Mouse (Mus musculus) layer of hippocampus, postnatal 36 days (tissue): ENCODE measurements around the gene Prrt2. TPM values are rescaled to one million over a fixed set of nuclear protein-coding genes. Genes with fewer than 3 reads are reported as not detected.

Source experiments
- DNase-seq, 2 experiments: peaks; one replicate each; pipeline ENCODE4 v3.0.0; 2022
- microRNA-seq, 2 experiments: library from miRNA; unstranded; fragments of <30 nt; microRNA quantifications; one replicate each; pipeline ENCODE4 v1.2.0; 2021
- total RNA-seq, 2 experiments: library from RNA; stranded (reverse); gene quantifications; 2 replicates each; pipeline ENCODE4 v1.2.3; 2021

Gene Prrt2
- total RNA-seq, 2 experiments from 2014 or later = 229 to 233 TPM

DNA sequence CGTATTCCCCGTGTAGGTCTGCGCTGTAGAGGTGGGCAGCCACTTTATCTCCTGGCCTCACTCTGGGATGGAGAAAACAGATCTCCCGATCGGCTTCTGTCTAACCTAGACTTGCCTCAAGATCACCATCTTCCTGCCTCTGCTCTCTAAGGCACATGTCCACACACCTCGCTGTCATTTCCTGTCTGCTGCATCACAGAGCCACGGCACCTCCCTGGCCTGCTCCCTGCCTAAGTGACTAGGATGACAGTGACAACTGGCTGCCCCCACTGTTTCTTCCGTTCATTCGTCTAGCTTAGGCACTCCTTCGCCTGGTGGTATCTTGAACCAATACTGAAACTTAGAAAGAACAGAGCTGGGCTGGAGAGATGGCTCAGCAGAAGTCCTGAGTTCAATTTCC lies 21.4 kb downstream of the Prrt2 start:
- no peak for DNase-seq

GRCm38 (mm10) chr7:126996449-126996848 lies 24.6 kb downstream of the Prrt2 start:
- no peak for DNase-seq

DNA sequence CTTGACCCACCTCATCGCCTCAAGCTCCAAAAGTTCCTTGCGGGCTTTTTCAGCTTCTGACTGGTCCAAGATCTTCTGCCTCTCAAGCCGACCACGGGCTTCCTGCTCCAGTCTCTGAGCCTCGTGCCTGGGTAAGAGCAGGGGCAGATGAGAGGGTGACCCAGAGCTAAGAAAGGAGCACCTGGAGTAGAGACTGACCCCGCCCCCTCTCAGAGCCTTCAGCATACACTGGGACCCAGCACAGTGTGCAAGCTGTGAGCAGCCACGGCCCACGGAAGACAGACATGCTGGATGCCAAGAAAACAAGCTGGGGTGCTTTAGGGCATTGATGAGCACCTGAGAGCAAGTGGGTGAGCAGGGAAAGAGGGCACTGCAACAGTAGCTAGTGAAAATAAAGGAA lies 32.2 kb downstream of the Prrt2 start:
- no peak for DNase-seq

DNA sequence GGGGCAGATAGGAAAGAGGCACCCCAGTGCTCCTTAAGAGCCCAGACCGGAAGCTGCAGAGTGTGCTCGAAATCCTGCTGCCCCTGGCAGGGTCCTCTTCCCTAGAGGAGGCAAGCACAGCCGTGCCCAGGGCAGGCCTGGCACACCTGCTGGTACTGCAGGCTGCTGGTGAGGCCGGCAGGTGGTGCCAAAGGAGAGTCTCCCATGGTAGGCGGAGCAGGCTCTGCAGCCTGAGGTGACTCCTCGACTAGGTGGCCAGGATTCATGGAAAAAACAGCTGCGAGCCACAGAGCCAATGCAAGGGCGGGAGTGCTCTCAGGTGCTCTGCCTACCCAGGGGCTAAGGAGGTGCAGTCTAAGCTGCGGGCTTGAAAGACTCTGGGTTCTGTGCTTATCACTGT lies 34.7 kb downstream of the Prrt2 start:
- no peak for DNase-seq

GRCm38 (mm10) chr7:126984667-126985444 lies 36.2 kb downstream of the Prrt2 start:
- DNase-seq = no peak

- DNase-seq = no peak
Measured at GRCm38 (mm10) chr7:126983113-126983512, 37.9 kb downstream of the Prrt2 start.

GRCm38 (mm10) chr7:126982054-126982453 lies 39.0 kb downstream of the Prrt2 start:
- DNase-seq = no peak

GRCm38 (mm10) chr7:126981601-126982000 lies 39.4 kb downstream of the Prrt2 start:
- DNase-seq = no peak

- no peak for DNase-seq
Measured at GRCm38 (mm10) chr7:126978841-126979240, 42.2 kb downstream of the Prrt2 start.

GRCm38 (mm10) chr7:126976878-126977459 lies 44.0 kb downstream of the Prrt2 start:
- no peak for DNase-seq

GRCm38 (mm10) chr7:126975950-126976866 lies 44.8 kb downstream of the Prrt2 start, which contains the start of gene Cdiptos:
Gene Cdiptos (minus strand): TSS chr7:126976098.
- DNase-seq = peak; percentile 94 to 95

DNA sequence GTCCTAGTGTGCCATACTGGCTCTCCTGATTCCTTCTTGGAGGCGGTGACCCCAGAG lies 45.3 kb downstream of the Prrt2 start, which contains the start of gene Cdipt:
Gene Cdipt, plus strand, starts transcription at position 22 of the 57 bp plus-strand sequence.
- DNase-seq = no peak

DNA sequence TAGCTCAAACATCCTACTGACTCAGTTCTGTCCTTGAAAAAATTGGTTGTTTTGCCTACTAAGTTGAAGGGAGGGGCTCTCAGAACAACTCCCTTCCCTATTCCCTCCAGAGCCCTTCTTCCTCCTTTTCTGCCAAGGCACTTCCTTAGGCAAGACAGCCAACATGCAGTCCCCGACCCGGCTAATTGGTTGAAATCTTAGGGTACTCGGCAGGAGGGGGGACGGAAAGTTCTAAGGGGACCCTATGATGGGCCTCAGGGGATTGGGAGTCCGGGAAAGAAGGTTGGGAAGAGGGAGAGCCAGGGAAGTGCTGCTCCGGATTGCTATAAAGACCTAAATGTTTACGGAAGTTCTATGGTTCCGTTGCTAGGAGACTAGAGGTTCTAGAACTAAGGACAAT lies 45.5 kb downstream of the Prrt2 start:
- DNase-seq = no peak

Small RNA genes lying within 50 kb of the gene (microRNA-seq; reads per million reads assigned to microRNA genes)
- gene Gm44343 = 0 reads per million in 2 experiments

Other genes starting within 250 kb of the Prrt2 start
- gene Ypel3, start 244.3 kb downstream of the Prrt2 start, total RNA-seq = 100 to 1,000 TPM; 278 to 291 TPM
- 1 to 10 TPM in 1 of 2 experiments, under 1 TPM in 1; 0.75 to 1.1 TPM for gene Tbx6, start 239.7 kb downstream of the Prrt2 start, total RNA-seq
- gene Ppp4c, start 228.7 kb downstream of the Prrt2 start, total RNA-seq = 10 to 100 TPM; 54.3 to 59.5 TPM
- 10 to 100 TPM; 75.1 to 83.3 TPM for gene Fam57b, start 223.5 kb downstream of the Prrt2 start, total RNA-seq
- not detected for gene 4930451I11Rik, start 189.6 kb downstream of the Prrt2 start, total RNA-seq
- gene Doc2a, start 173.8 kb downstream of the Prrt2 start, total RNA-seq = 10 to 100 TPM; 16.1 to 17.7 TPM
- gene Hirip3, start 159.2 kb downstream of the Prrt2 start, total RNA-seq = 10 to 100 TPM; 29.5 to 32.0 TPM
- gene Ino80e, start 158.8 kb downstream of the Prrt2 start, total RNA-seq = 10 to 100 TPM; 53.5 to 56.0 TPM
- gene Taok2, start 136.5 kb downstream of the Prrt2 start, total RNA-seq = 100 to 1,000 TPM; 151 to 165 TPM
- gene Tmem219, start 98.3 kb downstream of the Prrt2 start, total RNA-seq = 10 to 100 TPM; 23.2 to 23.8 TPM
- 100 to 1,000 TPM; 161 to 171 TPM for gene Kctd13, start 92.3 kb downstream of the Prrt2 start, total RNA-seq
- gene Asphd1, start 71.6 kb downstream of the Prrt2 start, total RNA-seq = 10 to 100 TPM; 34.1 to 35.4 TPM
- 100 to 1,000 TPM; 427 to 447 TPM for gene Sez6l2, start 70.6 kb downstream of the Prrt2 start, total RNA-seq
- 100 to 1,000 TPM; 159 to 164 TPM for gene Cdipt, start 45.3 kb downstream of the Prrt2 start, total RNA-seq
- under 1 TPM in 1 of 2 experiments, not detected in 1; 0.35 TPM for gene Cdiptos, start 45.1 kb downstream of the Prrt2 start, total RNA-seq
- gene Mvp, start 6.6 kb downstream of the Prrt2 start, total RNA-seq = 1 to 10 TPM; 7.2 to 8.4 TPM
- gene Pagr1b, start 4.7 kb downstream of the Prrt2 start, total RNA-seq = under 1 TPM in 1 of 2 experiments, not detected in 1; 0.90 TPM
- gene Pagr1a, start 3.9 kb downstream of the Prrt2 start, total RNA-seq = 10 to 100 TPM; 10.4 to 16.2 TPM
- 10 to 100 TPM; 68.6 to 82.2 TPM for gene Gm42742, start 114 bp downstream of the Prrt2 start, total RNA-seq
- 100 to 1,000 TPM; 258 to 261 TPM for gene Maz, start 5.8 kb upstream of the Prrt2 start, total RNA-seq
- gene Kif22, start 21.3 kb upstream of the Prrt2 start, total RNA-seq = 1 to 10 TPM; 6.9 to 7.3 TPM
- not detected for gene Zg16, start 66.1 kb upstream of the Prrt2 start, total RNA-seq
- 1 to 10 TPM in 1 of 2 experiments, under 1 TPM in 1; 0.92 to 1.1 TPM for gene AI467606, start 70.1 kb upstream of the Prrt2 start, total RNA-seq
- gene Qprt, start 101.0 kb upstream of the Prrt2 start, total RNA-seq = under 1 TPM; 0.32 to 0.66 TPM
- gene Spn, start 116.6 kb upstream of the Prrt2 start, total RNA-seq = under 1 TPM; 0.50 to 0.73 TPM
- gene Cd2bp2, start 174.8 kb upstream of the Prrt2 start, total RNA-seq = 10 to 100 TPM; 93.9 to 95.1 TPM
- gene Tbc1d10b, start 187.3 kb upstream of the Prrt2 start, total RNA-seq = 100 to 1,000 TPM; 107 to 108 TPM
- 1 to 10 TPM in 1 of 2 experiments, not detected in 1; 1.1 TPM for gene Mylpf, start 187.7 kb upstream of the Prrt2 start, total RNA-seq
- 10 to 100 TPM; 21.0 TPM for gene Zfp553, start 211.8 kb upstream of the Prrt2 start, total RNA-seq
- 1 to 10 TPM; 5.2 to 5.4 TPM for gene Sept1, start 211.9 kb upstream of the Prrt2 start, total RNA-seq
- 10 to 100 TPM; 69.3 to 74.9 TPM for gene Zfp771, start 223.1 kb upstream of the Prrt2 start, total RNA-seq
- gene Dctpp1, start 239.5 kb upstream of the Prrt2 start, total RNA-seq = 10 to 100 TPM; 21.0 to 21.9 TPM